Mouse (Mus musculus) myocyte (in vitro differentiated cells): Measurements from ENCODE around the gene Zfp365.

ENCODE experiments used
- CEBPB ChIP-seq: IDR thresholded peaks from 2 replicates; pipeline ENCODE4 v1.6.1; 2011; ENCODE audit warnings: mild to moderate bottlenecking, moderate library complexity; ENCODE audit not compliant: poor library complexity, insufficient read depth, severe bottlenecking
- MAX ChIP-seq: IDR thresholded peaks from one replicate; pipeline ENCODE4 v1.6.1; 2011; ENCODE audit warnings: low read depth, mild to moderate bottlenecking, control low read depth
- POLR2A ChIP-seq: IDR thresholded peaks from one replicate; pipeline ENCODE4 v1.6.1; 2011; ENCODE audit warnings: low read depth, mild to moderate bottlenecking, control low read depth, moderate library complexity; ENCODE audit not compliant: insufficient read length
- POLR2AphosphoS2 ChIP-seq: IDR thresholded peaks from one replicate; pipeline ENCODE4 v1.6.1; 2011; ENCODE audit warnings: low read depth, control low read depth; ENCODE audit not compliant: insufficient read length
- REST ChIP-seq: IDR thresholded peaks from one replicate; pipeline ENCODE4 v1.6.1; 2011; ENCODE audit warnings: mild to moderate bottlenecking, control low read depth, moderate library complexity; ENCODE audit not compliant: insufficient read depth, insufficient read length
- TCF12 ChIP-seq: IDR thresholded peaks from one replicate; pipeline ENCODE4 v1.6.1; 2011; ENCODE audit warnings: mild to moderate bottlenecking, control low read depth; ENCODE audit not compliant: poor library complexity, insufficient read depth, severe bottlenecking
- USF1 ChIP-seq: IDR thresholded peaks from one replicate; pipeline ENCODE4 v1.6.1; 2011; ENCODE audit warnings: low read depth, mild to moderate bottlenecking, control low read depth, moderate library complexity

DNA sequence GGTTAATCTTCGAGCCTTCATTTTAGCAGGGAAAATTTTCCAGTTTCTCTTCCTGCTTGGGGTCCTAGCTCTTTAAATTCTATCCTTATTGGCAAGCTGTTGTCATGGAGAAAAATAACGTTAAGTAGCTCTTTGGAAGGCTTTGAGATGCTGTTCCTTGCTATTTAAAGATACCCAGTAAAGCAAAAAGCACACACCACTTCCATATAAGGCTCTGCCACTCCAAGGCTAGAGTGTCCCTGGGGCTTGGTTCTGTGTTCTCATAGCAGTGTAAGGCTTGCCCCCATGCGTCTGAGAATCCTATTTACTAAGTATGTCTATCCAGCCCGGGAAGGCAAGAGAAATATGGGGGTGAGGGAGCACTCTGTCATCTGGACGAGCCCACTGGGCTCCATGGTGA is 56.7 kb downstream of the Zfp365 start:
- no peak for TF ChIP-seq POLR2A
- no peak for TF ChIP-seq REST
- no peak for TF ChIP-seq USF1
- no peak for TF ChIP-seq TCF12
- TF ChIP-seq CEBPB: no peak
- no peak for TF ChIP-seq POLR2AphosphoS2
- no peak for TF ChIP-seq MAX
